Mouse (Mus musculus): ENCODE results near the gene Tff1.

DNA sequence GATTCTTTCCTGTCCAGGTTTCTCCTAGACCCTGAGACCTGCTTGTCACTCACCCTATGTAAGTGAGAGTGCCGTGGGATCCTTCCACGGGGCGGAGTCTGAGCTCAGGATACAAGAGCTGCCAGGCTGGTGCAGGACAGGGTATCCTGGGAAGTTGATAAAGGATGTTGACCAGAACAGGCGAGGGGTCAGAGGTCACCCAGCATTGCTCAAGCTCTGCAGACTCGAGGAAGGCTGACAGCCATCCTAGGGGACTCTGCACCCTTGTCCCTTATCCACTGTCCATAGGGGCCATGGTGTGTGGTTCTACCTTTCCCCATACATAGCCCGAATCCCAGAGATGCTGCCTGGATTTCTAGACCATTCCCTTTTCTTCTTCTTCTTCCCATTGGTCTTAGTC, 49.0 kb downstream of the Tff1 start:
- no peak for TF ChIP-seq CTCF (IDR thresholded peaks at IDR 0.05; ENCODE audit: borderline replicate concordance, control insufficient read depth, extremely low read depth, insufficient read depth, low read length, poor library complexity)
- no peak for TF ChIP-seq POLR2A (IDR thresholded peaks at IDR 0.05; ENCODE audit: control insufficient read depth, extremely low read depth, insufficient read depth, low read length, poor library complexity)

Measured in thymus, adult 2 months (tissue).